Mouse (Mus musculus) myocyte (in vitro differentiated cells): ENCODE data around the gene Crcp. TPM values are rescaled to one million over a fixed set of nuclear protein-coding genes. Genes with fewer than 3 reads are reported as not detected.

ENCODE experiments used
- H3K27me3 ChIP-seq: one replicate; pipeline ENCODE4 v1.6.1; 2011; ENCODE audit not compliant: control insufficient read depth, insufficient read depth, insufficient read length
- H3K36me3 ChIP-seq: one replicate; pipeline ENCODE4 v1.6.1; 2011; ENCODE audit not compliant: control insufficient read depth, insufficient read depth
- H3K4me2 ChIP-seq: one replicate; pipeline ENCODE4 v1.6.1; 2011; ENCODE audit warnings: low read depth, control low read depth
- H3K4me3 ChIP-seq: one replicate; pipeline ENCODE4 v1.5.1; 2011; ENCODE audit warnings: mild to moderate bottlenecking, control low read depth, moderate library complexity
- H3K79me2 ChIP-seq: one replicate; pipeline ENCODE4 v1.6.1; 2011; ENCODE audit not compliant: control insufficient read depth, insufficient read depth
- H3ac ChIP-seq: one replicate; pipeline ENCODE4 v1.6.1; 2011; ENCODE audit not compliant: control insufficient read depth, insufficient read length
- CEBPB ChIP-seq: IDR thresholded peaks from 2 replicates; pipeline ENCODE4 v1.6.1; 2011; ENCODE audit warnings: mild to moderate bottlenecking, moderate library complexity; ENCODE audit not compliant: poor library complexity, insufficient read depth, severe bottlenecking
- E2F4 ChIP-seq: IDR thresholded peaks from one replicate; pipeline ENCODE4 v1.6.1; 2011; ENCODE audit warnings: mild to moderate bottlenecking, control low read depth, moderate library complexity; ENCODE audit not compliant: insufficient read depth
- MAX ChIP-seq: IDR thresholded peaks from one replicate; pipeline ENCODE4 v1.6.1; 2011; ENCODE audit warnings: low read depth, mild to moderate bottlenecking, control low read depth
- MYOD1 ChIP-seq, 3 experiments: IDR thresholded peaks; one replicate each; pipeline ENCODE4 v1.6.1; 2011; ENCODE audit warnings: control low read depth in 2 of 3, low read depth in 2 of 3, mild to moderate bottlenecking in 2 of 3, moderate library complexity in 1 of 3; ENCODE audit not compliant: insufficient read length in 2 of 3, control insufficient read depth in 1 of 3
- MYOG ChIP-seq, 3 experiments: IDR thresholded peaks; one replicate each; pipeline ENCODE4 v1.6.1; 2011; ENCODE audit warnings: control low read depth in 2 of 3, low read depth in 2 of 3, mild to moderate bottlenecking in 2 of 3; ENCODE audit not compliant: insufficient read length in 2 of 3, control insufficient read depth in 1 of 3, insufficient read depth in 1 of 3
- POLR2A ChIP-seq: IDR thresholded peaks from one replicate; pipeline ENCODE4 v1.6.1; 2011; ENCODE audit warnings: low read depth, mild to moderate bottlenecking, control low read depth, moderate library complexity; ENCODE audit not compliant: insufficient read length
- POLR2AphosphoS2 ChIP-seq: IDR thresholded peaks from one replicate; pipeline ENCODE4 v1.6.1; 2011; ENCODE audit warnings: low read depth, control low read depth; ENCODE audit not compliant: insufficient read length
- REST ChIP-seq: IDR thresholded peaks from one replicate; pipeline ENCODE4 v1.6.1; 2011; ENCODE audit warnings: mild to moderate bottlenecking, control low read depth, moderate library complexity; ENCODE audit not compliant: insufficient read depth, insufficient read length
- SRF ChIP-seq: IDR thresholded peaks from one replicate; pipeline ENCODE4 v1.6.1; 2011; ENCODE audit warnings: low read depth; ENCODE audit not compliant: control insufficient read depth, insufficient read length
- TCF12 ChIP-seq: IDR thresholded peaks from one replicate; pipeline ENCODE4 v1.6.1; 2011; ENCODE audit warnings: mild to moderate bottlenecking, control low read depth; ENCODE audit not compliant: poor library complexity, insufficient read depth, severe bottlenecking
- TCF3 ChIP-seq: IDR thresholded peaks from one replicate; pipeline ENCODE4 v1.6.1; 2011; ENCODE audit warnings: low read depth, control low read depth; ENCODE audit not compliant: insufficient read length
- USF1 ChIP-seq: IDR thresholded peaks from one replicate; pipeline ENCODE4 v1.6.1; 2011; ENCODE audit warnings: low read depth, mild to moderate bottlenecking, control low read depth, moderate library complexity
- polyA plus RNA-seq: library from polyadenylated mRNA; unstranded; fragments of >200 nt; fragmentation: generic; extraction: Trizol; gene quantifications from one replicate; pipeline ENCODE4 v1.2.1, GENCODE M21; 2012; ENCODE audit warnings: missing spikeins

Gene Crcp
- polyA plus RNA-seq, 1 experiment, result 30.8 TPM

GRCm38 (mm10) chr5:130044201-130044695, 15.2 kb downstream of the Crcp start:
- Histone ChIP-seq H3ac (no peak overlapping the region), H3K79me2 (no peaks in the 10 kb centered on the region), H3K4me3 (no peak overlapping the region), H3K27me3 (no peaks in the 10 kb centered on the region), H3K4me2 (no peak overlapping the region), H3K36me3 (peaks cover 40% of the 10 kb centered on the region)
- TF ChIP-seq SRF, result no peak
- no peak for TF ChIP-seq E2F4
- TF ChIP-seq MYOG (IDR thresholded peaks at IDR 0.05; ENCODE audit: control insufficient read depth in 1 of 3, insufficient read depth in 1 of 3, insufficient read length in 2 of 3, low read depth in 2 of 3), result no peak
- no peak for TF ChIP-seq POLR2AphosphoS2
- no peak for TF ChIP-seq POLR2A
- no peak for TF ChIP-seq MAX
- TF ChIP-seq MYOD1 (IDR thresholded peaks at IDR 0.05; ENCODE audit: control insufficient read depth in 1 of 3, insufficient read length in 2 of 3, low read depth in 2 of 3), result no peak
- TF ChIP-seq REST, result no peak
- no peak for TF ChIP-seq USF1
- no peak for TF ChIP-seq TCF12
- no peak for TF ChIP-seq CEBPB
- TF ChIP-seq TCF3, result no peak

GRCm38 (mm10) chr5:130046100-130046499, 17.0 kb downstream of the Crcp start:
- no peak for TF ChIP-seq TCF12
- no peak for TF ChIP-seq MYOG (IDR thresholded peaks at IDR 0.05; ENCODE audit: control insufficient read depth in 1 of 3, insufficient read depth in 1 of 3, insufficient read length in 2 of 3, low read depth in 2 of 3)
- no peaks in the 10 kb centered on the region for H3K27me3 ChIP-seq
- no peak overlapping the region for H3ac ChIP-seq
- H3K79me2 ChIP-seq, result no peaks in the 10 kb centered on the region
- peaks cover 33% of the 10 kb centered on the region for H3K36me3 ChIP-seq
- H3K4me2 ChIP-seq, result no peak overlapping the region
- H3K4me3 ChIP-seq, result no peak overlapping the region

- peaks cover 28% of the 10 kb centered on the region for H3K36me3 ChIP-seq
- H3K79me2 ChIP-seq, result no peaks in the 10 kb centered on the region
- no peaks in the 10 kb centered on the region for H3K27me3 ChIP-seq
- H3ac ChIP-seq, result no peak overlapping the region
- H3K4me3 ChIP-seq, result no peak overlapping the region
- TF ChIP-seq CEBPB, result no peak
- H3K4me2 ChIP-seq, result no peak overlapping the region
Measured at GRCm38 (mm10) chr5:130046589-130046988, 17.5 kb downstream of the Crcp start.

- Histone ChIP-seq H3K27me3 (no peaks in the 10 kb centered on the region), H3K79me2 (no peaks in the 10 kb centered on the region), H3K4me3 (no peak overlapping the region), H3K4me2 (no peak overlapping the region), H3K36me3 (peaks cover 25% of the 10 kb centered on the region), H3ac (no peak overlapping the region)
- TF ChIP-seq TCF12 (no peak), POLR2AphosphoS2 (no peak), TCF3 (no peak), MYOG (IDR thresholded peaks at IDR 0.05; ENCODE audit: control insufficient read depth in 1 of 3, insufficient read depth in 1 of 3, insufficient read length in 2 of 3, low read depth in 2 of 3) (no peak), MYOD1 (IDR thresholded peaks at IDR 0.05; ENCODE audit: control insufficient read depth in 1 of 3, insufficient read length in 2 of 3, low read depth in 2 of 3) (no peak), MAX (no peak), USF1 (no peak), E2F4 (no peak), POLR2A (no peak), REST (no peak)
Measured at GRCm38 (mm10) chr5:130047013-130047412, 17.9 kb downstream of the Crcp start.

DNA sequence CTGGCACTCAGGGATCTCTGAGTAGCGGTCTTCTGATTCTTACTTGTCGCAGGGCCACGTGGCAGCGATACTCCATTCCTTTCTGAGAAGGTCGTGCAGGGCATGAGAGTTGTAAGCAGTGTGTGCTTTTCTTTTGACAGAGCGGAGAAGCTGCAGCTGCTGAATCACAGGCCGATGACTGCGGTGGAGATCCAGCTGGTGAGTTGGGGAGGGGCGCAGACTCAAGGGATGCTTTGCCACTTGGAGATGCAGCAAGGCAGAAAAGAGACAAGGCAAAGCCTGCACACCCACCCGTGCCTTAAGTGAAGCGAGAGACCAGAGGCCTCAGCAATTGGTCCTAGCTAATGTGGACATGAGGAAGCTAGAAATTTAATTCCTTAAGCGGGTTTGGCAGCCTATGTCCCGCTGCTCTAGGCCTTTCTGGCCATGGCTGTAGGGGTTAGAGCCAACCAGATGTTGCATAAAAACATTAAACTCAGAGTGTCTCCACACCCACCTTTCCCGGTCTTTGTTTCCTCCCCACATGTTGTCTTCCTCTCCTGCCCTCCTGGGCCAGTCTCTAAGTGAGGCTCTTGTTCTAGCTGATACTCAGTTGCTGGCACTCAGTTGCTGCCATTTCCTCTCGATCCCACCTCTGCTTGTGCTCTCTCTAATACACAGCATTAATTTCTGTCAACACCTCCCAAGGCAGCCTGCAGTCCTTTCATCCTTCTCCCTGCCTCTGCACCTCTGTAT, 19.9 kb downstream of the Crcp start:
- Histone ChIP-seq H3ac (no peak overlapping the region), H3K4me2 (no peak overlapping the region), H3K36me3 (peaks cover 13% of the 10 kb centered on the region), H3K4me3 (no peak overlapping the region), H3K79me2 (no peaks in the 10 kb centered on the region), H3K27me3 (no peaks in the 10 kb centered on the region)
- TF ChIP-seq USF1 (no peak), MYOD1 (IDR thresholded peaks at IDR 0.05; ENCODE audit: control insufficient read depth in 1 of 3, insufficient read length in 2 of 3, low read depth in 2 of 3) (no peak), MYOG (IDR thresholded peaks at IDR 0.05; ENCODE audit: control insufficient read depth in 1 of 3, insufficient read depth in 1 of 3, insufficient read length in 2 of 3, low read depth in 2 of 3) (no peak), E2F4 (no peak), MAX (no peak), TCF3 (no peak), CEBPB (no peak)
